Mouse (Mus musculus): ENCODE data around the gene Pitpnm1. TPM values are rescaled to one million over a fixed set of nuclear protein-coding genes. Genes with fewer than 3 reads are reported as not detected.

Gene Pitpnm1
- polyA plus RNA-seq, 1 experiment, result 358 TPM

GRCm38 (mm10) chr19:4152445-4153231, 52.8 kb downstream of the Pitpnm1 start:
- no peak for TF ChIP-seq POLR2A (IDR thresholded peaks at IDR 0.05; ENCODE audit: low read depth, low read length)
- TF ChIP-seq CTCF (IDR thresholded peaks at IDR 0.05; ENCODE audit: extremely low read depth, insufficient read depth, insufficient read length, insufficient replicate concordance), result no peak
- H3K27me3 ChIP-seq (ENCODE audit: control insufficient read depth, insufficient read depth, low read length), result no peaks in the 10 kb centered on the region
- no peak overlapping the region for H3K27ac ChIP-seq (ENCODE audit: insufficient read depth, low read length)
- H3K4me1 ChIP-seq (ENCODE audit: control insufficient read depth, insufficient read depth, insufficient read length), result peaks cover 29% of the 10 kb centered on the region
- no peak for DNase-seq (ENCODE audit: low read depth in 1 of 2, low spot score in 2 of 2)
- 94% methylated on average over 8 of the region's 8 CpGs for WGBS
- peaks cover 42% of the 10 kb centered on the region for H3K36me3 ChIP-seq (ENCODE audit: control insufficient read depth, insufficient read depth, low read length)
- no peak overlapping the region for H3K4me3 ChIP-seq (ENCODE audit: extremely low read depth, insufficient read depth, insufficient read length)

DNA sequence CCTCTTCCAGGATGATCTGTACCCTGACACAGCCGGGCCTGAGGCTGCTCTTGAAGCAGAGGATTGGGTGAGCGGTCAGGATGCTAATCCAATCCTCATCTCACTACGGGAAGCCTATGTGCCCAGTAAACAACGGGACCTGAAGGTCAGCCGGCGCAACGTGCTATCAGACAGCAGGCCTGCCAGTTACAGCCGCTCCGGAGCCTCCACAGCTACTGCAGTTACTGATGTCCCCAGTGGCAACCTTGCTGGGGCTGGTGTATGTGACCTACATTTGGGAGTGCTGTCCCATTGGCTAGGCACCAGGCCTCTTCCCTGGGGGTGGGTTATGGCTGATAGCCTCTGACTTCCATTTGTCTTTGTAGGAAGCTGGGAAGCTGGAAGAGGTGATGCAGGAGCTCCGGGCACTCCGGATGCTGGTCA, 53.4 kb downstream of the Pitpnm1 start, which contains the start of gene Ptprcap:
Gene Ptprcap (plus strand): TSS at position 373 of the 423 bp plus-strand sequence.
- TF ChIP-seq POLR2A (IDR thresholded peaks at IDR 0.05; ENCODE audit: low read depth, low read length) (no peak), CTCF (IDR thresholded peaks at IDR 0.05; ENCODE audit: extremely low read depth, insufficient read depth, insufficient read length, insufficient replicate concordance) (no peak)
- no peaks in the 10 kb centered on the region for H3K27me3 ChIP-seq (ENCODE audit: control insufficient read depth, insufficient read depth, low read length)
- peak within 1 kb of the TSS; percentile 80 for H3K4me3 ChIP-seq (ENCODE audit: extremely low read depth, insufficient read depth, insufficient read length)
- H3K27ac ChIP-seq (ENCODE audit: insufficient read depth, low read length), result peak within 1 kb of the TSS; percentile 97
- 92% methylated on average over 11 of the region's 11 CpGs for WGBS
- peaks cover 25% of the 10 kb centered on the region; the same call in 1 of the 2 replicates for H3K4me1 ChIP-seq (ENCODE audit: control insufficient read depth, insufficient read depth, insufficient read length)
- peaks cover 42% of the 10 kb centered on the region for H3K36me3 ChIP-seq (ENCODE audit: control insufficient read depth, insufficient read depth, low read length)
- DNase-seq (ENCODE audit: low read depth in 1 of 2, low spot score in 2 of 2), result no peak

DNA sequence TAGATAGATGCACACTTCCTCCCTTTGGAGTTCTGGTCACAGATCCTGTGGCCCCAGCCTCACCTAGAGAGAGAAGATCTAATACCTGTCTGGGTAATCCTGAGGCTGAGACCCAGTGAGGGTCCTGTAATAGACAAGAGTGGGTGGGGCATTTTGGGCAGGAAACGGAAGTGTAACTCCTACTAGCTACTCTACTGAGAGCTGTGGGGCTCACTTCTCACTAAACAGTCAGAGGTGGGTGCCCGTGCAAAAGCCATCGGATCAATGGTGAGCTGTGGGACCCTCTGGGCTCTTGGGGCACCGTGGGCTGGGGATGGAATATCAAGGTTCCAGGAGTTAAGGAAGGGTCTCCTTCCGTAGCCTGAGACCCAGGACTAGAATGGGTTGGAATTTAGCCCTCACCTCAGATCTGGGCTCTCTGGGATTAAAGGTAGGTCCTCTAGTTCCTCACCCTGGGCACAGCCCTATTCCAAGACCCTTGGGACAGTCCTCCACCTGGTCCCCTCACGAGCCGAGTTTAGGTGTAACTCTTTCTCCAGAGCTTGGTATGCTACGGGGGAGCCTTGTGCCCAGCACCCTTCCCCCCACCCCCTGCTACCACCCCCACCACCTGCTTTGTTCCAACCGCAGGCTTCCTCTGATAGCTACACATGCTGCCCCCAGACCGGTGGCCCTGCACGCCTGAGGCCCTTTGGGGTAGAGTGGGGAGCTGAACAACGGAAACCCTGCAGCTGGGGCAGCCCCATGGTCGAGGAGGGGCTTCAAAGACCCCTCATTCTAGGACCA, 54.8 kb downstream of the Pitpnm1 start:
- H3K27ac ChIP-seq (ENCODE audit: insufficient read depth, low read length), result peak overlapping the region; percentile 97
- 9% methylated on average over 13 of the region's 13 CpGs for WGBS
- peak in 1 of 2 experiments; percentile 84 for DNase-seq (ENCODE audit: low read depth in 1 of 2, low spot score in 2 of 2)
- H3K4me3 ChIP-seq (ENCODE audit: extremely low read depth, insufficient read depth, insufficient read length), result peak overlapping the region; percentile 80
- peaks cover 22% of the 10 kb centered on the region; the same call in 1 of the 2 replicates for H3K4me1 ChIP-seq (ENCODE audit: control insufficient read depth, insufficient read depth, insufficient read length)
- no peak for TF ChIP-seq CTCF (IDR thresholded peaks at IDR 0.05; ENCODE audit: extremely low read depth, insufficient read depth, insufficient read length, insufficient replicate concordance)
- peak; percentile 97 for TF ChIP-seq POLR2A (IDR thresholded peaks at IDR 0.05; ENCODE audit: low read depth, low read length)
- H3K36me3 ChIP-seq (ENCODE audit: control insufficient read depth, insufficient read depth, low read length), result peaks cover 45% of the 10 kb centered on the region
- H3K27me3 ChIP-seq (ENCODE audit: control insufficient read depth, insufficient read depth, low read length), result no peaks in the 10 kb centered on the region

DNA sequence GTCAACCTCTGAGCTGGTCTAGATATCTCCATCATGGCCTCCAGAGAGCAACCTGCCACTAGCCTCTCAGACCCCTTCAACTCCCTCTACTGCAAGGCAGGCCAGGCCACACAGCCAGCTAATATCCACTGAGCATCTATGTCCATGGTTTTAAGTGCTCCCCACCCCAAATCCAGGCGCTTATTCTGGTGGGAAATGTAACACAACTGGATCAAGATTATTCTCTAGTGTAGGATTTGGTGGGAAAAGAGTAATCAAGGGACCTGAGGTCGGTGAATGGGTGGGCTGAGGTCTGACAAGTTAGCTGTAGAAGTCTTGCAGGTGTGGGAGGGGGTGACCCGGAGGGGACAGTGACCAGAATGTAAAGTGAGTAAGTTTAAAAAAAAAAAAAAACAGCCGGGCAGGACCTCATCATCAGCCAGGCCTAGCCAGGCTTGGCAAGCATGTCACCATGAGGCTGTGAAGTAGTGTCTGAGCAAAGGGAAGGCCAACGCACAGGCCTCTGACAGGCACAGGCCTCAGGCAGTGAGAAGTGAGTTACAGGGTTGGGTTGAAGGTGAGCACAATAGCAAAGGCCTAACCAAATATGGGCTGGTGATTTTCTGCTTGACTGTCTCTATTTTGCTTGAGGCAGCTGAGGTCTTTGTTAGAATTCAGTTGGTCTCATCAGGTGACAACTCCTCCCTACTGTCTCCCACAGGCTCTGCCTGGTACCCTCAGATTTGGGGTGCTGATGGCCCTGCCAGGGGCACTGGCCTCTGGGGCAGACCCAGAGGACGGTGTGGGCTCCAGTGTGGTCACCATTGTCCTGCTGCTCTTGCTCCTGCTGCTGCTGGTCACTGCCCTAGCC, 55.6 kb downstream of the Pitpnm1 start:
- H3K4me1 ChIP-seq (ENCODE audit: control insufficient read depth, insufficient read depth, insufficient read length), result peaks cover 16% of the 10 kb centered on the region; the same call in 1 of the 2 replicates
- H3K36me3 ChIP-seq (ENCODE audit: control insufficient read depth, insufficient read depth, low read length), result peaks cover 42% of the 10 kb centered on the region
- 17% methylated on average over 6 of the region's 6 CpGs for WGBS
- H3K27ac ChIP-seq (ENCODE audit: insufficient read depth, low read length), result peak overlapping the region; percentile 96
- no peak for TF ChIP-seq CTCF (IDR thresholded peaks at IDR 0.05; ENCODE audit: extremely low read depth, insufficient read depth, insufficient read length, insufficient replicate concordance)
- TF ChIP-seq POLR2A (IDR thresholded peaks at IDR 0.05; ENCODE audit: low read depth, low read length), result peak; percentile 82
- DNase-seq (ENCODE audit: low read depth in 1 of 2, low spot score in 2 of 2), result peak in 1 of 2 experiments; percentile 63
- no peaks in the 10 kb centered on the region for H3K27me3 ChIP-seq (ENCODE audit: control insufficient read depth, insufficient read depth, low read length)
- peak overlapping the region; percentile 80 for H3K4me3 ChIP-seq (ENCODE audit: extremely low read depth, insufficient read depth, insufficient read length)

GRCm38 (mm10) chr19:4156073-4156579, 56.3 kb downstream of the Pitpnm1 start:
- WGBS, result 20% methylated on average over 20 of the region's 20 CpGs

DNA sequence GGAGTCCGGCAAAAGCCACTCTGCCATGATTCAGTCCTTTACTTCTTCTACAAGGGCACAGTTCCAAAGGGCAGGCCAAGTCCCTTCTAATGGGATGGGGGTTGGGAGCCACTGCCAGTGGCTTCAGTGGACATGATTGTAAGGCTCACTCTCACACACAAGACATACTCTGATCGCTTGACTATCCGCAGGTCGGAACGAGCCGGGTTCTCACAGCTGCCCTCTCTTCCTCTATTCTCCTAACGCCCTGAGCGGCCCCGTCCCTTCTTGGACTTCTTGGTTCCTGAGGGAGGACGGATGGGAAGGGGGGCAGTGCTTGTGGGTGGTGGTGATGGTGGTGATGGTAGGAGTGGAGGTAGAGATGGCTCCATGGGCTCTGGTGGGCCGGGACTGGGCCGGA, 57.0 kb downstream of the Pitpnm1 start:
- peaks cover 36% of the 10 kb centered on the region for H3K36me3 ChIP-seq (ENCODE audit: control insufficient read depth, insufficient read depth, low read length)

More at GRCm38 (mm10) chr19:4156073-4156579, 56.3 kb downstream of the Pitpnm1 start:
- H3K27me3 ChIP-seq (ENCODE audit: control insufficient read depth, insufficient read depth, low read length), result no peaks in the 10 kb centered on the region
- peak overlapping the region; percentile 80 for H3K4me3 ChIP-seq (ENCODE audit: extremely low read depth, insufficient read depth, insufficient read length)
- DNase-seq (ENCODE audit: low read depth in 1 of 2, low spot score in 2 of 2), result no peak
- peak overlapping the region; percentile 96 for H3K27ac ChIP-seq (ENCODE audit: insufficient read depth, low read length)
- peaks cover 13% of the 10 kb centered on the region; the same call in 1 of the 2 replicates for H3K4me1 ChIP-seq (ENCODE audit: control insufficient read depth, insufficient read depth, insufficient read length)
- peaks cover 39% of the 10 kb centered on the region for H3K36me3 ChIP-seq (ENCODE audit: control insufficient read depth, insufficient read depth, low read length)
- TF ChIP-seq POLR2A (IDR thresholded peaks at IDR 0.05; ENCODE audit: low read depth, low read length) (no peak), CTCF (IDR thresholded peaks at IDR 0.05; ENCODE audit: extremely low read depth, insufficient read depth, insufficient read length, insufficient replicate concordance) (no peak)

More for the DNA sequence above, 57.0 kb downstream of the Pitpnm1 start:
- no peak overlapping the region; the same call in 1 of the 2 replicates for H3K27ac ChIP-seq (ENCODE audit: insufficient read depth, low read length)
- no peak for TF ChIP-seq POLR2A (IDR thresholded peaks at IDR 0.05; ENCODE audit: low read depth, low read length)
- TF ChIP-seq CTCF (IDR thresholded peaks at IDR 0.05; ENCODE audit: extremely low read depth, insufficient read depth, insufficient read length, insufficient replicate concordance), result no peak
- H3K4me1 ChIP-seq (ENCODE audit: control insufficient read depth, insufficient read depth, insufficient read length), result peaks cover 13% of the 10 kb centered on the region; the same call in 1 of the 2 replicates
- H3K4me3 ChIP-seq (ENCODE audit: extremely low read depth, insufficient read depth, insufficient read length), result no peak overlapping the region
- DNase-seq (ENCODE audit: low read depth in 1 of 2, low spot score in 2 of 2), result no peak
- whole genome bisulfite sequencing, result 87% methylated on average over 12 of the region's 12 CpGs
- no peaks in the 10 kb centered on the region for H3K27me3 ChIP-seq (ENCODE audit: control insufficient read depth, insufficient read depth, low read length)
